Mouse (Mus musculus) thymus, adult 2 months (tissue): Measurements from ENCODE around the gene Gata1.

Source experiments
- CTCF ChIP-seq: fragments of 200-500 bp; IDR thresholded peaks from 2 replicates; pipeline ENCODE4 v1.5.1; 2012; ENCODE audit warnings: mild to moderate bottlenecking, control low read depth, low read length, moderate library complexity, borderline replicate concordance; ENCODE audit not compliant: control insufficient read depth, poor library complexity, insufficient read depth; ENCODE audit errors: extremely low read depth
- POLR2A ChIP-seq: fragments of 200-500 bp; IDR thresholded peaks from 2 replicates; pipeline ENCODE4 v1.6.1; 2012; ENCODE audit warnings: mild to moderate bottlenecking, low read length, control low read depth, moderate library complexity; ENCODE audit not compliant: control insufficient read depth, poor library complexity, insufficient read depth; ENCODE audit errors: extremely low read depth

- TF ChIP-seq CTCF (no peak), POLR2A (no peak)
Measured at GRCm38 (mm10) chrX:7937667-7938066, 40.2 kb downstream of the Gata1 start.
